Mouse (Mus musculus) MEL-GATA-1-ER (cell line): Measurements from ENCODE around the gene Clstn2.

Source experiments
- DNase-seq: peaks from one replicate; pipeline ENCODE4 v3.0.0-alpha.2; 2012; ENCODE audit warnings: low read depth; ENCODE audit errors: extremely low read depth

Clstn2 gene

GRCm38 (mm10) chr9:97950378-97951006 is 82.5 kb downstream of the Clstn2 start:
- no peak for DNase-seq

- DNase-seq: no peak
These were observed 113.7 kb downstream of the Clstn2 start for GRCm38 (mm10) chr9:97919326-97919725.

- no peak for DNase-seq
These were observed 141.6 kb downstream of the Clstn2 start for GRCm38 (mm10) chr9:97891415-97891814.

GRCm38 (mm10) chr9:97883336-97883735 is 149.6 kb downstream of the Clstn2 start:
- no peak for DNase-seq

- DNase-seq: no peak
These were observed 165.8 kb downstream of the Clstn2 start for GRCm38 (mm10) chr9:97867013-97867700.

- no peak for DNase-seq
These were observed 180.1 kb downstream of the Clstn2 start for GRCm38 (mm10) chr9:97852859-97853258.

- no peak for DNase-seq
These were observed 184.8 kb downstream of the Clstn2 start for GRCm38 (mm10) chr9:97847873-97848838.

GRCm38 (mm10) chr9:97842054-97842453 is 190.9 kb downstream of the Clstn2 start:
- no peak for DNase-seq

GRCm38 (mm10) chr9:97831216-97831615 is 201.8 kb downstream of the Clstn2 start:
- no peak for DNase-seq

- DNase-seq: no peak
These were observed 203.1 kb downstream of the Clstn2 start for GRCm38 (mm10) chr9:97829919-97830318.

GRCm38 (mm10) chr9:97827689-97828088 is 205.3 kb downstream of the Clstn2 start:
- no peak for DNase-seq

GRCm38 (mm10) chr9:97826077-97826947 is 206.7 kb downstream of the Clstn2 start:
- DNase-seq: no peak

GRCm38 (mm10) chr9:97817116-97817515 is 215.9 kb downstream of the Clstn2 start:
- DNase-seq: no peak

GRCm38 (mm10) chr9:97816143-97816805 is 216.7 kb downstream of the Clstn2 start:
- DNase-seq: no peak

- DNase-seq: no peak
These were observed 219.8 kb downstream of the Clstn2 start for GRCm38 (mm10) chr9:97813157-97813556.

GRCm38 (mm10) chr9:97807031-97807430 is 225.9 kb downstream of the Clstn2 start:
- no peak for DNase-seq

- DNase-seq: no peak
These were observed 239.3 kb downstream of the Clstn2 start for GRCm38 (mm10) chr9:97793661-97794060.

GRCm38 (mm10) chr9:97788151-97788670 is 244.8 kb downstream of the Clstn2 start:
- no peak for DNase-seq

GRCm38 (mm10) chr9:97780032-97780616 is 252.9 kb downstream of the Clstn2 start:
- no peak for DNase-seq

GRCm38 (mm10) chr9:97775770-97776169 is 257.2 kb downstream of the Clstn2 start:
- DNase-seq: no peak
